Mouse (Mus musculus) brain, embryonic 14.5 days (tissue): ENCODE results near the gene Ecm1.

Source experiments
- CTCF ChIP-seq: fragments of 200-500 bp; IDR thresholded peaks from 2 replicates; pipeline ENCODE4 v1.5.1; 2012; ENCODE audit warnings: inconsistent platforms, mild to moderate bottlenecking, moderate library complexity, borderline replicate concordance; ENCODE audit not compliant: insufficient read depth, insufficient read length; ENCODE audit errors: extremely low read depth
- POLR2A ChIP-seq: fragments of 200-500 bp; IDR thresholded peaks from 2 replicates; pipeline ENCODE4 v1.6.1; 2012; ENCODE audit warnings: mild to moderate bottlenecking, inconsistent platforms, borderline replicate concordance; ENCODE audit not compliant: poor library complexity, insufficient read depth, insufficient read length, severe bottlenecking; ENCODE audit errors: extremely low read depth

DNA sequence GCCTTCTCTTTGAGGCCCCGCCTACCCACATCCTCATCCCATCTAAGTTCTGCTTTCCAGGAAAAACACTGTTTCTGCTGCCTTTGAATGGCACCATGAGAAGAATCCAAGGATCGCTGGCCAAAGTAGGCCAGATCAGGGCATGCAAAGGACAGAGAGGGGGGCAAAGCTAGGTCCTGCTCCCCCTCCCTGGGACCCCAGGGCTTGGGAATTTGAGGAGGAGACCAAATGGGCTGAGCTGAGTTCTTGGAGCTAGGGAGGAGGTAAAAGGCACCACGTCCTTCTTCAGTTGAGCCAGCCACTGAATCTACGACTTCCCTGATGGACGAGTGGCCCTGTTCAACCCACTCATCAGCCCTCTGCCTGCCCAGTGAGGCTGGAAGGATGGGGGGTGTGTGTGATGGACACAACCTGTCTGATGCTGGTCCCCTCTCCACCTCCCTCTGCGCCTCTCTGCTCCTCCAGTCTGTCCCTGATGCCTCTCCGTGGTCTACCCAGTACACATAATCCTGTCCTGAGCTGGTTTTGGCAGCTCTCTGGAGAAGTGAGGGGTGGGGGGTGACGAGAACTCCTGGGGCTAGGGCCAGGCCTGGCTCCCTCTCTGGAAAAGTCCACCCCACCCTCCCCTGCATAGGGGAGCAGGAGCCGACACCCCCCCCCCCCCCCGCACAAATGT, 52.7 kb downstream of the Ecm1 start:
- TF ChIP-seq CTCF (no peak), POLR2A (no peak)
